Mouse (Mus musculus): ENCODE measurements around the gene Tyr. TPM values are rescaled to one million over a fixed set of nuclear protein-coding genes. Genes with fewer than 3 reads are reported as not detected.

Gene Tyr
- 0.08 TPM in 2 replicates for polyA plus RNA-seq (2012; rRNA removed)

- TF ChIP-seq CTCF (IDR thresholded peaks at IDR 0.05; ENCODE audit: borderline replicate concordance, extremely low read depth, insufficient read depth, insufficient read length) (no peak), POLR2A (IDR thresholded peaks at IDR 0.05; ENCODE audit: borderline replicate concordance, extremely low read depth, insufficient read depth, insufficient read length, poor library complexity, severe bottlenecking) (no peak)
- no peak for DNase-seq (ENCODE audit: low read depth)
Observed at GRCm38 (mm10) chr7:87493412-87493811, at the start of gene Tyr. Gene Tyr, minus strand, starts transcription at chr7:87493512.

- no peak for DNase-seq (ENCODE audit: low read depth)
- TF ChIP-seq POLR2A (IDR thresholded peaks at IDR 0.05; ENCODE audit: borderline replicate concordance, extremely low read depth, insufficient read depth, insufficient read length, poor library complexity, severe bottlenecking) (no peak), CTCF (IDR thresholded peaks at IDR 0.05; ENCODE audit: borderline replicate concordance, extremely low read depth, insufficient read depth, insufficient read length) (no peak)
Observed at GRCm38 (mm10) chr7:87539031-87539430, 45.7 kb upstream of the Tyr start.

- no peak for DNase-seq (ENCODE audit: low read depth)
- no peak for TF ChIP-seq CTCF (IDR thresholded peaks at IDR 0.05; ENCODE audit: borderline replicate concordance, extremely low read depth, insufficient read depth, insufficient read length)
- TF ChIP-seq POLR2A (IDR thresholded peaks at IDR 0.05; ENCODE audit: borderline replicate concordance, extremely low read depth, insufficient read depth, insufficient read length, poor library complexity, severe bottlenecking) = no peak
Observed at GRCm38 (mm10) chr7:87494124-87494682, 891 bp upstream of the Tyr start.

GRCm38 (mm10) chr7:87488024-87488423 lies 5.3 kb downstream of the Tyr start:
- TF ChIP-seq POLR2A (IDR thresholded peaks at IDR 0.05; ENCODE audit: borderline replicate concordance, extremely low read depth, insufficient read depth, insufficient read length, poor library complexity, severe bottlenecking) (no peak), CTCF (IDR thresholded peaks at IDR 0.05; ENCODE audit: borderline replicate concordance, extremely low read depth, insufficient read depth, insufficient read length) (no peak)
- peak; percentile 42 for DNase-seq (ENCODE audit: low read depth)

GRCm38 (mm10) chr7:87413271-87413670 lies 80.0 kb downstream of the Tyr start:
- no peak for TF ChIP-seq CTCF (IDR thresholded peaks at IDR 0.05; ENCODE audit: borderline replicate concordance, extremely low read depth, insufficient read depth, insufficient read length)
- no peak for TF ChIP-seq POLR2A (IDR thresholded peaks at IDR 0.05; ENCODE audit: borderline replicate concordance, extremely low read depth, insufficient read depth, insufficient read length, poor library complexity, severe bottlenecking)
- DNase-seq (ENCODE audit: low read depth) = peak; percentile 39

GRCm38 (mm10) chr7:87411373-87411772 lies 81.9 kb downstream of the Tyr start:
- peak; percentile 7 for DNase-seq (ENCODE audit: low read depth)

GRCm38 (mm10) chr7:87397023-87397422 lies 96.3 kb downstream of the Tyr start:
- TF ChIP-seq CTCF (IDR thresholded peaks at IDR 0.05; ENCODE audit: borderline replicate concordance, extremely low read depth, insufficient read depth, insufficient read length) (no peak), POLR2A (IDR thresholded peaks at IDR 0.05; ENCODE audit: borderline replicate concordance, extremely low read depth, insufficient read depth, insufficient read length, poor library complexity, severe bottlenecking) (no peak)
- DNase-seq (ENCODE audit: low read depth) = no peak

- no peak for DNase-seq (ENCODE audit: low read depth)
- TF ChIP-seq CTCF (IDR thresholded peaks at IDR 0.05; ENCODE audit: borderline replicate concordance, extremely low read depth, insufficient read depth, insufficient read length) (no peak), POLR2A (IDR thresholded peaks at IDR 0.05; ENCODE audit: borderline replicate concordance, extremely low read depth, insufficient read depth, insufficient read length, poor library complexity, severe bottlenecking) (no peak)
Observed at GRCm38 (mm10) chr7:87374935-87375334, 118.4 kb downstream of the Tyr start.

Other genes starting within 250 kb of the Tyr start
- gene Nox4, start 247.4 kb downstream of the Tyr start, polyA plus RNA-seq (2012; rRNA removed) = 2.4 and 2.5 TPM in 2 replicates
- 8.6 and 18.4 TPM in 2 replicates for gene Grm5, start 90.7 kb upstream of the Tyr start, polyA plus RNA-seq (2012; rRNA removed)